Mouse (Mus musculus): ENCODE data around the gene Them7.
A peak's percentile ranks its signal among the peaks of the same experiment; 100 is the strongest.

The Them7 gene

GRCm38 (mm10) chr2:105311414-105311813 is 87.3 kb downstream of the Them7 start:
- no peak for DNase-seq (ENCODE audit: low read depth, low spot score)

GRCm38 (mm10) chr2:105311991-105312390 is 87.9 kb downstream of the Them7 start:
- DNase-seq (ENCODE audit: low read depth, low spot score), result no peak

- DNase-seq (ENCODE audit: low read depth, low spot score), result no peak
Observed at GRCm38 (mm10) chr2:105313077-105313476, 89.0 kb downstream of the Them7 start.

GRCm38 (mm10) chr2:105317556-105318184 is 93.5 kb downstream of the Them7 start:
- no peak for DNase-seq (ENCODE audit: low read depth, low spot score)

GRCm38 (mm10) chr2:105326067-105326466 is 101.9 kb downstream of the Them7 start:
- DNase-seq (ENCODE audit: low read depth, low spot score), result no peak

- no peak for DNase-seq (ENCODE audit: low read depth, low spot score)
Observed at GRCm38 (mm10) chr2:105330024-105330423, 105.9 kb downstream of the Them7 start.

GRCm38 (mm10) chr2:105333107-105333506 is 109.0 kb downstream of the Them7 start:
- no peak for DNase-seq (ENCODE audit: low read depth, low spot score)

- peak; percentile 63 for DNase-seq (ENCODE audit: low read depth, low spot score)
Observed at GRCm38 (mm10) chr2:105333976-105334713, 110.0 kb downstream of the Them7 start.

GRCm38 (mm10) chr2:105335661-105336060 is 111.5 kb downstream of the Them7 start:
- no peak for DNase-seq (ENCODE audit: low read depth, low spot score)

- peak; percentile 17 for DNase-seq (ENCODE audit: low read depth, low spot score)
Observed at GRCm38 (mm10) chr2:105336314-105337027, 112.4 kb downstream of the Them7 start.

- DNase-seq (ENCODE audit: low read depth, low spot score), result no peak
Observed at GRCm38 (mm10) chr2:105337171-105337875, 113.2 kb downstream of the Them7 start.

- DNase-seq (ENCODE audit: low read depth, low spot score), result no peak
Observed at GRCm38 (mm10) chr2:105339993-105340392, 115.9 kb downstream of the Them7 start.

GRCm38 (mm10) chr2:105348886-105349285 is 124.8 kb downstream of the Them7 start:
- no peak for DNase-seq (ENCODE audit: low read depth, low spot score)

GRCm38 (mm10) chr2:105356791-105357190 is 132.7 kb downstream of the Them7 start:
- no peak for DNase-seq (ENCODE audit: low read depth, low spot score)

- DNase-seq (ENCODE audit: low read depth, low spot score), result no peak
Observed at GRCm38 (mm10) chr2:105358040-105358439, 133.9 kb downstream of the Them7 start.

- no peak for DNase-seq (ENCODE audit: low read depth, low spot score)
Observed at GRCm38 (mm10) chr2:105367623-105368022, 143.5 kb downstream of the Them7 start.

GRCm38 (mm10) chr2:105370240-105370639 is 146.1 kb downstream of the Them7 start:
- DNase-seq (ENCODE audit: low read depth, low spot score), result no peak

- no peak for DNase-seq (ENCODE audit: low read depth, low spot score)
Observed at GRCm38 (mm10) chr2:105370698-105371097, 146.6 kb downstream of the Them7 start.

GRCm38 (mm10) chr2:105372156-105372555 is 148.0 kb downstream of the Them7 start:
- DNase-seq (ENCODE audit: low read depth, low spot score), result no peak

- DNase-seq (ENCODE audit: low read depth, low spot score), result no peak
Observed at GRCm38 (mm10) chr2:105372727-105373126, 148.6 kb downstream of the Them7 start.

- DNase-seq (ENCODE audit: low read depth, low spot score), result no peak
Observed at GRCm38 (mm10) chr2:105373658-105374057, 149.5 kb downstream of the Them7 start.

GRCm38 (mm10) chr2:105375261-105375660 is 151.1 kb downstream of the Them7 start:
- no peak for DNase-seq (ENCODE audit: low read depth, low spot score)
